Mouse (Mus musculus): Measurements from ENCODE around the gene Cdk11b.

DNA sequence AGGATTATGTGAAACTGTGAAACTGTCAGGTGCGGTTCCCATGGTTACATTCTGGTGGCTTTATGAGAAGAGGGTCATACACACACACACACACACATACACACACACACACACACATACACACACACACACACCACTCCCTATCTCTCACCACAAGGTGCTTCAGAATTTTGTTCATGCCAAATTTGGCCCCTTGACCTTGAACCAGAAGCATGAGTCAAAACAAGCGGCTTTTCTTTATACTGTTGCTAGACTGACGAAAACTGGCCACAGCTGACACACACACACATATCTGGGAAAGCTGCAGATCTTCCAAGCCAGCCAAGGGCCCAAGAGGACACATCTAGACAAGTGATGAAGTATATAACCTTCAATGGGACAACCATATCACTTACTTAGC lies 28.9 kb upstream of the Cdk11b start:
- no peak for TF ChIP-seq CTCF (IDR thresholded peaks at IDR 0.05 in 2 of 3, conservative IDR thresholded peaks at IDR 0.05 in 1 of 3; ENCODE audit: control insufficient read depth in 1 of 3, insufficient read depth in 1 of 3, low read depth in 2 of 3, low read length in 3 of 3, poor library complexity in 1 of 3, severe bottlenecking in 1 of 3)
- TF ChIP-seq USF1 (IDR thresholded peaks at IDR 0.05; ENCODE audit: low read depth, low read length), result no peak
- TF ChIP-seq POLR2A (IDR thresholded peaks at IDR 0.05; ENCODE audit: control insufficient read depth in 1 of 2, insufficient read depth in 1 of 2, low read depth in 1 of 2, low read length in 2 of 2, poor library complexity in 1 of 2), result no peak
